Mouse (Mus musculus) liver, embryonic 11.5 days (tissue): Measurements from ENCODE around the gene Olfr213. TPM values are rescaled to one million over a fixed set of nuclear protein-coding genes. Genes with fewer than 3 reads are reported as not detected.
"Not testable (repeated sequence)": the region's sequence is repeated elsewhere in the genome, so short reads cannot be mapped to it uniquely, and the experiment has no call there.

Experiments used
- ATAC-seq: fragments of 200-750 bp; cut with Nextera tagmentation; replicated peaks from 2 replicates; pipeline ENCODE4 v1.8.0; 2017; ENCODE audit warnings: moderate number of reproducible peaks, mild to moderate bottlenecking, moderate TSS enrichment, moderate library complexity; ENCODE audit not compliant: low FRiP score
- DNase-seq: peaks from one replicate; pipeline ENCODE4 v3.0.0-alpha.2; 2017; ENCODE audit warnings: low spot score
- H3K27ac ChIP-seq: fragments of 300-500 bp; sonication (generic); 2 replicates; pipeline ENCODE4 v1.5.1; 2014; ENCODE audit warnings: mild to moderate bottlenecking, low read depth, low read length, control low read depth
- H3K27me3 ChIP-seq: fragments of 300-500 bp; sonication (generic); replicated peaks from 2 replicates; pipeline ENCODE4 v1.6.1; 2014; ENCODE audit warnings: low read length, mixed read lengths; ENCODE audit not compliant: control insufficient read depth, insufficient read depth
- H3K36me3 ChIP-seq: fragments of 300-500 bp; sonication (generic); 2 replicates; pipeline ENCODE4 v1.6.1; 2014; ENCODE audit warnings: mild to moderate bottlenecking, low read length, moderate library complexity, mixed read lengths; ENCODE audit not compliant: control insufficient read depth, insufficient read depth
- H3K4me1 ChIP-seq: fragments of 300-500 bp; sonication (generic); replicated peaks from 2 replicates; pipeline ENCODE4 v1.6.1; 2014; ENCODE audit warnings: low read length, mixed read lengths; ENCODE audit not compliant: control insufficient read depth, insufficient read depth
- H3K4me2 ChIP-seq: fragments of 300-500 bp; sonication (generic); 2 replicates; pipeline ENCODE4 v1.6.1; 2014; ENCODE audit warnings: mild to moderate bottlenecking, control low read depth, moderate library complexity
- H3K4me3 ChIP-seq: fragments of 300-500 bp; sonication (generic); 2 replicates; pipeline ENCODE4 v1.5.1; 2014; ENCODE audit warnings: low read depth, low read length, control low read depth
- H3K9ac ChIP-seq: fragments of 300-500 bp; sonication (generic); 2 replicates; pipeline ENCODE4 v1.6.1; 2014; ENCODE audit warnings: low read depth, low read length, control low read depth
- H3K9me3 ChIP-seq: fragments of 300-500 bp; sonication (generic); 2 replicates; pipeline ENCODE4 v1.6.1; 2016; ENCODE audit warnings: low read length, inconsistent platforms, mixed read lengths; ENCODE audit not compliant: control insufficient read depth
- WGBS: fragments of 180-500 bp; shearing (Covaris S2); extraction: QIAGEN DNeasy Blood & Tissue Kit; methylation state at CpG from one replicate; pipeline ENCODE4 v1.1.7; 2014; 5-methylcytosine and 5-hydroxymethylcytosine counted together
- polyA plus RNA-seq: library from polyadenylated mRNA; unstranded; fragments of >200 nt; fragmentation: Nextera tagmentation; extraction: Ambion mirVana; gene quantifications from 2 replicates; pipeline ENCODE4 v1.2.1, GENCODE M21; 2014

The Olfr213 gene
- not detected in 2 replicates for polyA plus RNA-seq

DNA sequence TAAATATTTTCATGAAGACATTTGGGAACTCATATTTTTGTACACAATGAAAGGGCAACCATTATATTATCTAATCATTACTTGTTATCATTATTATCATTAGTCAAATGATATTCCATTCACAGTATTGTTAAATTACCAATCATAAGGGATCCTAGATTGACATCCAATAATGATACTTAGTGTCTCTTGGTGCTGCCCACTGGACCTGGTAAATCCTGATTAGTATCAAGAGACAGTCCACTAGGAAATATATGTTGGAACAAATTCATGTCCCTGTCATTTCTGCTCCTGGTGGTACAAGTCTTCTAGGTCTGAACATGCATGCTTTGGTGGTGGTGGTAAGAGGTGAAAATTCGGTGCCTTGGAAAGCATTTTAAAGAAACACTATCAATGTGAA, at the start of gene Olfr213:
Gene Olfr213 (plus strand): TSS at position 301 of the 400 bp plus-strand sequence.
- Histone ChIP-seq H3K4me3 (no peak within 1 kb of the TSS), H3K9me3 (no peaks in the 10 kb centered on the region), H3K9ac (no peak within 1 kb of the TSS), H3K36me3 (no peaks in the 10 kb centered on the region), H3K27me3 (no peaks in the 10 kb centered on the region), H3K4me2 (no peak within 1 kb of the TSS), H3K4me1 (no peaks in the 10 kb centered on the region), H3K27ac (no peak within 1 kb of the TSS)
- 67% methylated on average over 1 of the region's 1 CpGs for WGBS
- ATAC-seq (no peak), DNase-seq (no peak)

DNA sequence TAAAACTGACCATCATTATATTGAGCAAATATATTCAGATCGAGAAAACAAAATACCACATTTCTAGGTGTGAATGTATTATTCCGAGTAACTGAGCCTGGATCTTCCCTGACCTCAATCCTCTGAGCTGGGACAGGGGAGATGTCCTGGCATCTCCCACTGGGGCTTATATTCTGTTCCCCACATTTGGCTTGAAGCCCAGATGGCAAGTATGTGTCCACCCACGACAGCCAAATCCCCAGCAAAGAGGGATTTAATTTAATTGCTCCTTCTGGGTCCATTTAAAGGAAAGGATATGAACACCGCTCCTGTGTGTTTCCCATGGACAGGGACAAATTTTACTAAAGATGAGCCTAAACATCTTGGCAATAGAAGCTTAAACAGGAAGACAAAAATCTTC, 49.5 kb upstream of the Olfr213 start, which contains the start of gene Olfr211:
Gene Olfr211 (plus strand): TSS at position 301 of the 400 bp plus-strand sequence.
- H3K36me3 ChIP-seq: no peaks in the 10 kb centered on the region
- H3K4me1 ChIP-seq: no peaks in the 10 kb centered on the region
- no peak within 1 kb of the TSS for H3K4me3 ChIP-seq
- no peaks in the 10 kb centered on the region for H3K27me3 ChIP-seq
- H3K4me2 ChIP-seq: no peak within 1 kb of the TSS
- H3K27ac ChIP-seq: no peak within 1 kb of the TSS
- WGBS: 65% methylated on average over 4 of the region's 4 CpGs
- no peak within 1 kb of the TSS for H3K9ac ChIP-seq
- no peaks in the 10 kb centered on the region for H3K9me3 ChIP-seq
- ATAC-seq: no peak
- DNase-seq: no peak

- Histone ChIP-seq H3K9me3 (no peaks in the 10 kb centered on the region), H3K36me3 (no peaks in the 10 kb centered on the region), H3K27ac (no peak overlapping the region), H3K4me3 (no peak overlapping the region), H3K27me3 (no peaks in the 10 kb centered on the region), H3K9ac (no peak overlapping the region), H3K4me2 (no peak overlapping the region), H3K4me1 (no peaks in the 10 kb centered on the region)
- DNase-seq (no peak), ATAC-seq (no peak)
- WGBS: 71% methylated on average over 5 of the region's 5 CpGs
Measured at GRCm38 (mm10) chr6:116493742-116494141, 44.5 kb upstream of the Olfr213 start.

DNA sequence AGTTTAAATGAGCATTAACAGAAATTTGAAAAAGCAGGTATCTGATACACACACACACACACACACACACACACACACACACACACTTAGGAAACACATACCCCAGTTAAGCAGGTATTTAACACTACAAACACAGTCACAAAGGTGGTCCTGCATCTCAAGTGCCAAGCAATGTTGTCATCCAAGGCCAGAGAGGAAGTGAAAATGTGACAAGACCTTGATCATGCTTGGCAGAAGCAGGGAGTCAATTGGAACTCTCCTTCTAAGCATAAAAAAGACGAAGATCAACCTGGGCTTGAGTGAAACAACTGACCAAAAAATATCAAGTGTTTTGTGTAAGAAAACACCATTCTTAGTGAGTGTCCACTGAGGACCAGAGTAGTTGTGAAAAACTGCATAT, 42.3 kb upstream of the Olfr213 start:
- DNase-seq: no peak
- WGBS: 61% methylated on average over 1 of the region's 1 CpGs
- Histone ChIP-seq H3K4me1 (no peaks in the 10 kb centered on the region), H3K36me3 (no peaks in the 10 kb centered on the region), H3K9ac (no peak overlapping the region), H3K4me2 (no peak overlapping the region), H3K9me3 (no peaks in the 10 kb centered on the region), H3K27me3 (no peaks in the 10 kb centered on the region), H3K27ac (no peak overlapping the region), H3K4me3 (no peak overlapping the region)
- ATAC-seq: no peak

DNA sequence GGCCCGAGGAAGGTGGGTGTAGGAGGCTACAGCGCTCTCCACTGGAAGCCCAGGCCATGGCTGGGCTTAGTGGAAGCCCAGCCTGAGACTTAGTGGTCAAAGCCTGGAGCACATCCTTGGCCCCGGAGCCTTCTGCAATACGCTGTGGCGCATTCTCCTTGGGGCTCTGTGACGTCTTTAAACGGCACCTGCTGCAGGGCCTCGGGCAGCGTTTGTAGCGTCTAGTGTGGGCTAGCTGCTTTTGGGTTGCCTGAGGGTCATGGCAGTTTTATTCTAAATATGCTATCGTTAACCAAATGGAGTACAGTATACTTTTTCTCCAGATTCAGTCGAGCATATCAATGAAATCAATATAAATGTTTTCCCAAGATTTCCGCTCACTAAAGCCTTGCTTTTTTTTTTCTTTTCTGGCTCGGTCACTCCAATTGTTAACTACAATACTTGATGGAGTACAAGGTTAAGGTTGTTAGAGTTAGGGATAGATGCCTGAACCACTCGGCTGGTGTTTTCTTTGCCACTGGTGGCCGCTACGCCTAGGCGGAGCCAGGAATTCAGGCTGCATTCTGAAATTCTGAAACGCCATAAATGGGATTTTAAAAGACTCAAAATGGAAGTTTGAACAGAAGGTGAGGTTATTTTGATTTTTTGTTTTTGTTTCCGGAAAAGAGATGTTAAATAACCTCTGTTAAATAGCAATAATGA, 31.8 kb upstream of the Olfr213 start, which contains the start of gene Olfr212:
Gene Olfr212 (plus strand): TSS at position 215 of the 702 bp plus-strand sequence.
- not testable (repeated sequence) for H3K4me1 ChIP-seq, H3K27me3 ChIP-seq, DNase-seq, H3K27ac ChIP-seq, ATAC-seq, H3K4me3 ChIP-seq, H3K36me3 ChIP-seq, H3K9ac ChIP-seq, H3K4me2 ChIP-seq
- 87% methylated on average over 19 of the region's 20 CpGs for WGBS
- peaks cover 12% of the 10 kb centered on the region; the same call in 1 of the 2 replicates for H3K9me3 ChIP-seq

DNA sequence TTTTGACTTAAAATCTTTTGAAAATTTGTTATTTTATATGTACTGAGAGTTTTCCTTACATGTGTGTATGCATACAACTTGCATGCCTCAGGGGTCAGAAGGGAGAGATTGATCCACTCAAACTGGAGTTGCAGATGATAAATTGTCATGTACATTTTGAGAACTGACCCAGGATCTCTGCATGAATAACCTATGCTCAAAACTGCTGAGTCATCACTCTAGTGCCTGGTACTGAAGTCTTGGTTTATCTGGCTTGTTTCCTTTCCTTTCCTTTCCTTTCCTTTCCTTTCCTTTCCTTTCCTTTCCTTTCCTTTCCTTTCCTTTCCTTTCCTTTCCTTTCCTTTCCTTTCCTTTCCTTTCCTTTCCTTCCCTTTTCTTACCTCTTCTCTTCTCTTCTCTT, 23.4 kb upstream of the Olfr213 start:
- Histone ChIP-seq H3K27ac (no peak overlapping the region), H3K4me3 (no peak overlapping the region), H3K4me1 (no peaks in the 10 kb centered on the region), H3K9ac (no peak overlapping the region), H3K36me3 (no peaks in the 10 kb centered on the region), H3K27me3 (no peaks in the 10 kb centered on the region), H3K4me2 (no peak overlapping the region), H3K9me3 (no peaks in the 10 kb centered on the region)
- DNase-seq (no peak), ATAC-seq (no peak)

DNA sequence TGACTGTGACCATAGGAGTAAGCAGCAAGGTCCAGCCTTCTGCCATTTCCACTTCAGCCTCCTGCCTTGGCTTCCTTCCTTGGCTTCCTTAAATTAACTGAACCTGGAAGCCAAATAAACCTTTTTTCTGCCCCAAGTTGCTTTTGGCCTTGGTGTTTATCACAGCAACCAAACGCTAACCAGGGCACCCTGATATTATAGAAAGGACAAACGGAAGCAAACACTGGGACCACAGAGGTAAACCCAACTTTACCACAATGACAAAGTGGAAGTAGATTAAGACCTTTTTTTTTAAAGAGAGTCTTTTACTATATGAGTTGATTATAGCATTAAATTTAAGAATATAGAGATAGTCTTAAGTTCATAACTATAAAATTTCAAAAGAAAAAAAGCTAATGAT, 4.2 kb downstream of the Olfr213 start:
- ATAC-seq (no peak), DNase-seq (no peak)
- H3K9ac ChIP-seq: no peak overlapping the region
- H3K4me3 ChIP-seq: no peak overlapping the region
- WGBS: 59% methylated on average over 2 of the region's 2 CpGs
- H3K27me3 ChIP-seq: no peaks in the 10 kb centered on the region
- H3K4me2 ChIP-seq: no peak overlapping the region
- H3K4me1 ChIP-seq: no peaks in the 10 kb centered on the region
- H3K36me3 ChIP-seq: no peaks in the 10 kb centered on the region
- H3K27ac ChIP-seq: no peak overlapping the region
- no peaks in the 10 kb centered on the region for H3K9me3 ChIP-seq

DNA sequence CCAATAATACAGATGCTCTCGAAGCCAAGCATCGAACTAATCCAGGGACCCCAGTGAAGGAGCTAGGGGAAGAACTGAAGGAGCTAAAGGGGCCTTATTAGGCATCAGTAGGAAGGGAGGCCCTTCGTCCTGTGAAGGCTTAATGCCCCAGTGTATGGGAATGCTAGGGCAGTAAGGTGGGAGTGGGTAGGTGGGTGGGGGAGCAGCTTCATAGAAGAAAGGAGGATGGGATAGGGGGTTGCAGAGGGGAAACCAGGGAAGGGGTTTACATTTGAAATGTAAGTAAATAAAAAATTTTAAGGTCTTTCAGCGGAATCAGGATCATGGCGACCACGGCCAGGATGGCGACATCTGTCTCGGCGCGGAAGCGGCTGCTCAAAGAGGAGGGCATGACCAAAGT, 12.6 kb downstream of the Olfr213 start, which contains the start of gene Gm5580:
Gene Gm5580 (plus strand): TSS at position 301 of the 400 bp plus-strand sequence.
- not testable (repeated sequence) for H3K27me3 ChIP-seq, H3K27ac ChIP-seq, H3K4me3 ChIP-seq, H3K9me3 ChIP-seq, ATAC-seq, H3K9ac ChIP-seq, H3K4me2 ChIP-seq, H3K36me3 ChIP-seq, H3K4me1 ChIP-seq, DNase-seq
- WGBS: 87% methylated on average over 11 of the region's 11 CpGs

- Histone ChIP-seq H3K4me1 (no peaks in the 10 kb centered on the region), H3K9me3 (no peaks in the 10 kb centered on the region), H3K27me3 (no peaks in the 10 kb centered on the region), H3K27ac (no peak within 1 kb of the TSS), H3K4me3 (no peak within 1 kb of the TSS), H3K36me3 (no peaks in the 10 kb centered on the region), H3K4me2 (no peak within 1 kb of the TSS), H3K9ac (no peak within 1 kb of the TSS)
- 84% methylated on average over 1 of the region's 1 CpGs for WGBS
- no peak for ATAC-seq
- no peak for DNase-seq
Measured at GRCm38 (mm10) chr6:116553935-116554334, 15.7 kb downstream of the Olfr213 start, which contains the start of gene Olfr214. Olfr214 (plus strand) TSS chr6:116554235.
